Mouse (Mus musculus): ENCODE measurements around the gene Pebp1. TPM values are rescaled to one million over a fixed set of nuclear protein-coding genes. Genes with fewer than 3 reads are reported as not detected.

Gene Pebp1
- total and polyA plus RNA-seq, 3 experiments = 412 to 552 (median 465) TPM

DNA sequence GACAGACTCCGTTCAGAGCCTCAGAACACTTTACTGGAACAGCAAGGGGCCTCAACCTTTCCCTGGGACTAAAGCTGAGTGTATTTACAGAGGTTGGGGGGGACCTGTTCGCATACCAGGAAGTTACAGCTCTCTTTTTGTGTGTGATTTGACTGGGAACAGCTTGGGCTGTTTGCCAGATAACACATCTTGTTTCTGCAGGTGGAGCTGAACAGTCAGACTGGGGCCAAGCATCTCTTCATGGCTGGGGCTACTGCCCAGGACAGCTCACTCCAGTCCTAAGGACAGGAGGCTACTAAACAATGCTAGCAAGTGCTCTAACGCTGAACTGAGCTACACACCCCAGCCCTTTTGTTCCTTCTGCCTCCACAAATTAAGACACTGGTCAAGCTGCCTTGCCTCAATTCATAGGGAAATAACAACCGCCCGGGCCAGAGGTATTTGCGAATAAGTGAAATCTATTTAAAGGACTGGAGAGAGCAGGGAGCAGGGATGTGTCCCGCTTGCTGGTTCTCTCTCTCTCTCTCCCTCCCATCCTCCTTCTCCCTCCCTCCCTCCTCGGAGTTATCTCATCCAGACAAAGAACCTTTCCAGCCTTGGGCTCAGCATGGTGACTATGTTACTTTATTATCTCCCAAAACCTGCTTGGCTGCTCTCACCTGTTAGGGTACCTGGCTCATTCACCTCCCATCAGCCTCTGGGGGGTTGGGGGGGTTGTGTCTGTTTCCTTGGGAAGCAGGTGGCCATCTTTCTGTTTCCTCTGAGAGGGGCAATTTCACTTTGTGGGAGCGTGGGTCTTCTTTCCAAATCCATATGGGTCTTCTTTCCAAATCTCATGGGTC is 27.4 kb upstream of the Pebp1 start:
- H3K27me3 ChIP-seq (ENCODE audit: control insufficient read depth, insufficient read depth, low read length) = no peaks in the 10 kb centered on the region
- intact Hi-C loops (cut with DNase I) = loop anchor here (5.0 kb wide), 1 partner anchor 72 kb away; the partner anchor contains the start of gene Rfc5
- no peaks in the 10 kb centered on the region for H3K36me3 ChIP-seq (ENCODE audit: control insufficient read depth, insufficient read depth, low read length)
- no peaks in the 10 kb centered on the region for H3K79me2 ChIP-seq (replicated peaks; ENCODE audit: control insufficient read depth, insufficient read depth, low read length)
- no peak overlapping the region for H3K4me3 ChIP-seq
- DNase-seq = no peak
- peaks cover 6% of the 10 kb centered on the region for H3K4me1 ChIP-seq (ENCODE audit: control insufficient read depth, insufficient read depth, low read length)
- H3K9ac ChIP-seq (ENCODE audit: low read depth, low read length) = no peak overlapping the region
- 35% methylated on average over 9 of the region's 9 CpGs for WGBS
- H3K27ac ChIP-seq = no peak overlapping the region
- no peak for TF ChIP-seq EP300 (IDR thresholded peaks at IDR 0.05; ENCODE audit: insufficient read depth, low read depth, low read length)
- no peak for TF ChIP-seq POLR2A (IDR thresholded peaks at IDR 0.05; ENCODE audit: insufficient read depth, low read depth, low read length)
- TF ChIP-seq CTCF (IDR thresholded peaks at IDR 0.05) = no peak

DNA sequence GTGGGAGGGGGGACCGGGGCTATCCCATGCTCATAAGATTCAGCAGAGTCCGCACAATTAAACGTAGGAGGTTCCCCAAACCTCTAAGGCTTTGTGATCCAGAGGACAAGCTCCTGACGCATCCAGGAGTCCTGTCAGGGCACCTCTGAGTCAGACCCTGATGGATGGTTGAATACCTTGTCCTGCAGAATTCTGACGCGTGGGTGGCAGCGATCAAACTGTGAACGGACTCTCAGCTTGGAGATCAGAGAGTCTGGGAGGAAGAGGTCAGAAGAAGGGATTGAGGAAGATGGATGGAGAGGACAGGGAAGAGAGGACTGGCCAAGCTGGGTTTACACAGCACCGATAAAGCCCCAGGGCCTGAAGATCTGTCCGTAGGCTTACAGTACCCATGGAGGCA is 26.5 kb upstream of the Pebp1 start:
- 46% methylated on average over 10 of the region's 10 CpGs for WGBS
- TF ChIP-seq CTCF (IDR thresholded peaks at IDR 0.05) (no peak), EP300 (IDR thresholded peaks at IDR 0.05; ENCODE audit: insufficient read depth, low read depth, low read length) (no peak)
- H3K27me3 ChIP-seq (ENCODE audit: control insufficient read depth, insufficient read depth, low read length) = no peaks in the 10 kb centered on the region
- intact Hi-C loops (cut with DNase I) = no loop called here
- no peak overlapping the region for H3K4me3 ChIP-seq
- no peak for DNase-seq
- no peak overlapping the region for H3K27ac ChIP-seq
- no peaks in the 10 kb centered on the region for H3K36me3 ChIP-seq (ENCODE audit: control insufficient read depth, insufficient read depth, low read length)
- no peak overlapping the region for H3K9ac ChIP-seq (ENCODE audit: low read depth, low read length)
- peaks cover 6% of the 10 kb centered on the region for H3K4me1 ChIP-seq (ENCODE audit: control insufficient read depth, insufficient read depth, low read length)
- no peaks in the 10 kb centered on the region for H3K79me2 ChIP-seq (replicated peaks; ENCODE audit: control insufficient read depth, insufficient read depth, low read length)

- intact Hi-C loops (cut with DNase I) = no loop called here
- WGBS = 21% methylated on average over 14 of the region's 14 CpGs
- no peaks in the 10 kb centered on the region for H3K36me3 ChIP-seq (ENCODE audit: control insufficient read depth, insufficient read depth, low read length)
Observed at GRCm38 (mm10) chr5:117313420-117313819, 26.0 kb upstream of the Pebp1 start.

DNA sequence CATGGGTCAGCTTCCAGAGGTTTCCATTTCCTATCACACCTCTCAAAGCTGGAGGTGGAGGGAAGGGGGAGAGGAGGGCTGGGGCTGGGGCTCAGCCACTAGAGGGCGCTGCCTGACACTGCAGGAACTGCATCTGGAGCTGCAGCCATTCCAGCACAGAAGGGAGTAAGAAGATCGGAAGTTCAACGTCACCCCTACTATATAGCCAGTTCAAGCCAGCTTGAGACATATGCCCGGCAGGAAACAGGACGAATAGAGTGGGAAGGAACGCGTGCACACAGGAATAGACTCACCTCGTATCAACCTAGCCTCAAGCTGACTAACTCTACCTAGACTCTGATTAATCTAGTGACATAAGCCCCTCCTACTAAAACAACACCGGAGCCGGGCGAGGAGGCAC is 20.3 kb upstream of the Pebp1 start:
- intact Hi-C loops (cut with DNase I) = loop anchor here (1.0 to 5.0 kb wide), 3 partner anchors 101 to 190 kb away; partner anchors contain the start of gene Suds3
- Histone ChIP-seq H3K9ac (ENCODE audit: low read depth, low read length) (0 out of 2 replicates have a peak overlapping the region, but pooled peaks have one; percentile 18), H3K27me3 (ENCODE audit: control insufficient read depth, insufficient read depth, low read length) (no peaks in the 10 kb centered on the region), H3K4me3 (peak overlapping the region; percentile 26; the same call in 1 of the 2 replicates), H3K4me1 (ENCODE audit: control insufficient read depth, insufficient read depth, low read length) (peaks cover 1% of the 10 kb centered on the region; the same call in 1 of the 2 replicates), H3K79me2 (replicated peaks; ENCODE audit: control insufficient read depth, insufficient read depth, low read length) (no peaks in the 10 kb centered on the region), H3K36me3 (ENCODE audit: control insufficient read depth, insufficient read depth, low read length) (no peaks in the 10 kb centered on the region), H3K27ac (no peak overlapping the region)
- WGBS = 13% methylated on average over 11 of the region's 11 CpGs
- TF ChIP-seq POLR2A (IDR thresholded peaks at IDR 0.05; ENCODE audit: insufficient read depth, low read depth, low read length) = no peak
- TF ChIP-seq CTCF (IDR thresholded peaks at IDR 0.05) = peak; percentile 97; the same call in 1 of the 2 replicates
- TF ChIP-seq EP300 (IDR thresholded peaks at IDR 0.05; ENCODE audit: insufficient read depth, low read depth, low read length) = peak; percentile 42; the same call in 1 of the 2 replicates
- DNase-seq = peak; percentile 72 to 85

More at GRCm38 (mm10) chr5:117313420-117313819, 26.0 kb upstream of the Pebp1 start:
- Histone ChIP-seq H3K4me1 (ENCODE audit: control insufficient read depth, insufficient read depth, low read length) (peaks cover 6% of the 10 kb centered on the region), H3K79me2 (replicated peaks; ENCODE audit: control insufficient read depth, insufficient read depth, low read length) (no peaks in the 10 kb centered on the region), H3K27me3 (ENCODE audit: control insufficient read depth, insufficient read depth, low read length) (no peaks in the 10 kb centered on the region), H3K27ac (no peak overlapping the region), H3K4me3 (peak overlapping the region; percentile 25; the same call in 1 of the 2 replicates), H3K9ac (ENCODE audit: low read depth, low read length) (no peak overlapping the region)
- peak; percentile 68 to 73 for DNase-seq
- no peak for TF ChIP-seq CTCF (IDR thresholded peaks at IDR 0.05)
- no peak for TF ChIP-seq POLR2A (IDR thresholded peaks at IDR 0.05; ENCODE audit: insufficient read depth, low read depth, low read length)
- no peak for TF ChIP-seq EP300 (IDR thresholded peaks at IDR 0.05; ENCODE audit: insufficient read depth, low read depth, low read length)

- WGBS = 90% methylated on average over 2 of the region's 2 CpGs
- no peak overlapping the region for H3K9ac ChIP-seq (ENCODE audit: low read depth, low read length)
- H3K36me3 ChIP-seq (ENCODE audit: control insufficient read depth, insufficient read depth, low read length) = no peaks in the 10 kb centered on the region
- no peak overlapping the region for H3K27ac ChIP-seq
- H3K27me3 ChIP-seq (ENCODE audit: control insufficient read depth, insufficient read depth, low read length) = no peaks in the 10 kb centered on the region
- H3K4me1 ChIP-seq (ENCODE audit: control insufficient read depth, insufficient read depth, low read length) = peaks cover 1% of the 10 kb centered on the region; the same call in 1 of the 2 replicates
- no peak for DNase-seq
- no peaks in the 10 kb centered on the region for H3K79me2 ChIP-seq (replicated peaks; ENCODE audit: control insufficient read depth, insufficient read depth, low read length)
- intact Hi-C loops (cut with DNase I) = loop anchor here (1.0 to 5.0 kb wide), 3 partner anchors 101 to 190 kb away; partner anchors contain the start of gene Suds3
- peak; percentile 30 for TF ChIP-seq CTCF (IDR thresholded peaks at IDR 0.05)
- no peak for TF ChIP-seq POLR2A (IDR thresholded peaks at IDR 0.05; ENCODE audit: insufficient read depth, low read depth, low read length)
- H3K4me3 ChIP-seq = no peak overlapping the region
Observed at GRCm38 (mm10) chr5:117306826-117307225, 19.4 kb upstream of the Pebp1 start.

DNA sequence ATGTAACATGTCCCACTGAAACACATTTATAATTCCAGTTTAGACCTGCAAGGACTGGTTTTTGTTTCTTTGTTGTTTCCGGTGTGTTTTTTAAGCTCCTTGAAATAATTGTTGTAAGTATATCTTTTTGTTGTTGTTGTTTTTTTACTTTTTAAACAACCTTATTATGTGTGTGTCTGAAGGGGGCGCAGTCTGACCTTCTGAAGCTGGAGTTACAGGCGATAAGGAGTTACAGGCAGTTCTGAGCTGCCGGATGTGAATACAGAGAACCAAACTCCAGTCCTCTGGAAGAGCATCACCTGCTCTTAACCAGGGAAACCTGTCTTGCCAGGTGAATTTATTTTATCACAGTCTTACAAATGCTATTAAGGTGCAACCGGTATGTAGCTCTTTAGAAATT is 18.3 kb upstream of the Pebp1 start:
- WGBS = 89% methylated on average over 5 of the region's 5 CpGs
- intact Hi-C loops (cut with DNase I) = loop anchor here (5.0 kb wide), 1 partner anchor 188 kb away; the partner anchor contains the start of gene Suds3

More for the DNA sequence above, 18.3 kb upstream of the Pebp1 start:
- no peak overlapping the region for H3K9ac ChIP-seq (ENCODE audit: low read depth, low read length)
- H3K4me1 ChIP-seq (ENCODE audit: control insufficient read depth, insufficient read depth, low read length) = peaks cover 1% of the 10 kb centered on the region; the same call in 1 of the 2 replicates
- TF ChIP-seq EP300 (IDR thresholded peaks at IDR 0.05; ENCODE audit: insufficient read depth, low read depth, low read length) = no peak
- DNase-seq = no peak
- no peak overlapping the region for H3K4me3 ChIP-seq
- H3K27me3 ChIP-seq (ENCODE audit: control insufficient read depth, insufficient read depth, low read length) = no peaks in the 10 kb centered on the region
- H3K27ac ChIP-seq = no peak overlapping the region
- H3K36me3 ChIP-seq (ENCODE audit: control insufficient read depth, insufficient read depth, low read length) = no peaks in the 10 kb centered on the region
- no peaks in the 10 kb centered on the region for H3K79me2 ChIP-seq (replicated peaks; ENCODE audit: control insufficient read depth, insufficient read depth, low read length)

All from heart, adult 2 months (tissue).